Mouse (Mus musculus) ES-E14 (cell line): ENCODE measurements at regions not wholly inside any gene's neighbourhood (a gene's known extent, or its start where the extent isn't known, plus 50 kb on each side); places are given as distances from the start of the nearest gene placed in this dataset.

Source experiments
- CHD2 ChIP-seq: IDR thresholded peaks from 2 replicates; pipeline ENCODE4 v1.6.1; 2014; ENCODE audit warnings: mild to moderate bottlenecking, low read depth, low read length, inconsistent platforms
- HCFC1 ChIP-seq: IDR thresholded peaks from 2 replicates; pipeline ENCODE4 v1.6.1; 2012; ENCODE audit warnings: low read length, inconsistent platforms, borderline replicate concordance; ENCODE audit not compliant: insufficient read depth
- MAFK ChIP-seq: IDR thresholded peaks from 2 replicates; pipeline ENCODE4 v1.6.1; 2014; ENCODE audit warnings: mild to moderate bottlenecking, low read depth, low read length, inconsistent platforms; ENCODE audit not compliant: insufficient read depth
- ZC3H11A ChIP-seq: IDR thresholded peaks from 2 replicates; pipeline ENCODE4 v1.6.1; 2012; ENCODE audit warnings: low read depth, mild to moderate bottlenecking, inconsistent platforms, low read length, borderline replicate concordance

GRCm38 (mm10) chr5:53346028-53346427 lies 79.1 kb downstream of the Smim20 start:
- TF ChIP-seq ZC3H11A (no peak), CHD2 (no peak), MAFK (no peak), HCFC1 (no peak)
